Mouse (Mus musculus) limb, embryonic 10.5 days (tissue): ENCODE data around the gene Gm44503. TPM values are rescaled to one million over a fixed set of nuclear protein-coding genes. Genes with fewer than 3 reads are reported as not detected.

Experiments
- DNase-seq: peaks from one replicate; pipeline ENCODE4 v3.0.0-alpha.2; 2017; ENCODE audit warnings: low spot score
- H3K27ac ChIP-seq: fragments of 300-500 bp; sonication (generic); 2 replicates; pipeline ENCODE4 v1.5.1; 2016; ENCODE audit warnings: mild to moderate bottlenecking
- H3K27me3 ChIP-seq: fragments of 300-500 bp; sonication (generic); 2 replicates; pipeline ENCODE4 v1.6.1; 2016; ENCODE audit warnings: low read depth, mild to moderate bottlenecking; ENCODE audit not compliant: poor library complexity, severe bottlenecking
- H3K36me3 ChIP-seq: fragments of 300-500 bp; sonication (generic); 2 replicates; pipeline ENCODE4 v1.6.1; 2016; ENCODE audit warnings: mild to moderate bottlenecking, moderate library complexity
- H3K4me1 ChIP-seq: fragments of 300-500 bp; sonication (generic); 2 replicates; pipeline ENCODE4 v1.6.1; 2016
- H3K4me3 ChIP-seq: fragments of 300-500 bp; sonication (generic); 2 replicates; pipeline ENCODE4 v1.5.1; 2016; ENCODE audit warnings: mild to moderate bottlenecking, moderate library complexity
- H3K9me3 ChIP-seq: fragments of 300-500 bp; sonication (generic); replicated peaks from 2 replicates; pipeline ENCODE4 v1.6.1; 2016; ENCODE audit warnings: mild to moderate bottlenecking
- WGBS: fragments of 180-500 bp; shearing (Covaris S2); methylation state at CpG from one replicate; pipeline ENCODE4 v1.1.7; 2016; 5-methylcytosine and 5-hydroxymethylcytosine counted together
- polyA plus RNA-seq: library from polyadenylated mRNA; unstranded; fragments of >200 nt; fragmentation: Nextera tagmentation; extraction: Ambion mirVana; gene quantifications from 2 replicates; pipeline ENCODE4 v1.2.1, GENCODE M21; 2016

Gm44503 gene
- polyA plus RNA-seq, 1 experiment from 2014 or later, result not detected

DNA sequence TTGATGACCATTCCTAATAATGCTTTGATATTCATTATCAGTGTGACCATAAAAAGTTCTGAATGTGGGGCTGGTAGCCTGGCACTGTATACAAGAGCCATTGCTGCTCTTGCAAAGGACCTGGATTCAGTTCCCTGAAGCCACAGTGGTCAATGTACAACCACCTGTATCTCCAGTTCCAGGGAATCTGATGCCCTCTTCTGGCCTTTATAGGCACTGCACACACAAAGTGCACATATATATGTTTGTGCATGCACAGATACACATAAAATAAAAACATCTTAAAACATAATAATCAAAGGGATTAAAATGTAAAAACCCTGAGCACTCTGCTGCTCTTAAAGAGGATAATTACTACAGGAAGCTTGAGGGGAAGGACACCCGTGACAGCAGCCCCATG lies 11.6 kb upstream of the Gm44503 start:
- no peaks in the 10 kb centered on the region for H3K27me3 ChIP-seq
- WGBS, result 95% methylated on average over 1 of the region's 1 CpGs
- peaks cover 50% of the 10 kb centered on the region for H3K36me3 ChIP-seq
- no peak for DNase-seq
- H3K9me3 ChIP-seq, result 0 out of 2 replicates have a peak, but pooled peaks cover 2% of the 10 kb centered on the region
- H3K4me3 ChIP-seq, result no peak overlapping the region
- peaks cover 13% of the 10 kb centered on the region for H3K4me1 ChIP-seq
- no peak overlapping the region for H3K27ac ChIP-seq

DNA sequence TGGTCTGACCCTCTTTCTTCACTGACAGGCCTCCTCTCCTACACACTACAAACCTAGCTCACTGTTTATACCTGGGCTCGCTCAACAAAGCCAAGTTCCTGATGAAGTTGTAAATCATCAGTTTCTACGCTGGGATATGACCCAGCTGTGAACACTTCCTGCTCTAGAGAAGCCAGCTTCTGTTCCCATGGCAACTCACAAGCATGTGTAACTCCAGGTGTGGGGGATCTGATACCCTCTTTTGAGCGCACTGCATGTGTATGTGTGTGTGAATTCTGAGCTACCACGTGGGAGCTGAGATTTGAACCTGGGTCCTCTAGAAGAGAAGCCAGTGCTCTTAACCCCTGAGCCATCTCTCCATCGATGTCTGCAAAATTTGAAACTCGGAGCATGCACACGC lies 9.1 kb upstream of the Gm44503 start:
- peaks cover 13% of the 10 kb centered on the region for H3K4me1 ChIP-seq
- peak; percentile 38 for DNase-seq
- no peak overlapping the region for H3K27ac ChIP-seq
- 65% methylated on average over 7 of the region's 7 CpGs for WGBS
- no peak overlapping the region for H3K4me3 ChIP-seq
- 0 out of 2 replicates have a peak, but pooled peaks cover 2% of the 10 kb centered on the region for H3K9me3 ChIP-seq
- peaks cover 30% of the 10 kb centered on the region for H3K36me3 ChIP-seq
- H3K27me3 ChIP-seq, result no peaks in the 10 kb centered on the region

GRCm38 (mm10) chr9:72954746-72955145 lies 3.9 kb upstream of the Gm44503 start:
- no peaks in the 10 kb centered on the region for H3K36me3 ChIP-seq
- DNase-seq, result peak; percentile 42

GRCm38 (mm10) chr9:72955546-72955945 lies 3.1 kb upstream of the Gm44503 start:
- peaks cover 14% of the 10 kb centered on the region for H3K4me1 ChIP-seq
- H3K36me3 ChIP-seq, result no peaks in the 10 kb centered on the region
- 20% methylated on average over 1 of the region's 1 CpGs for WGBS
- peak; percentile 65 for DNase-seq
- no peaks in the 10 kb centered on the region for H3K27me3 ChIP-seq
- no peaks in the 10 kb centered on the region for H3K9me3 ChIP-seq
- H3K4me3 ChIP-seq, result no peak overlapping the region
- H3K27ac ChIP-seq, result no peak overlapping the region

More at GRCm38 (mm10) chr9:72954746-72955145, 3.9 kb upstream of the Gm44503 start:
- H3K27me3 ChIP-seq, result no peaks in the 10 kb centered on the region
- H3K27ac ChIP-seq, result no peak overlapping the region
- H3K9me3 ChIP-seq, result no peaks in the 10 kb centered on the region
- H3K4me3 ChIP-seq, result no peak overlapping the region
- H3K4me1 ChIP-seq, result peaks cover 17% of the 10 kb centered on the region
- WGBS, result 43% methylated on average over 2 of the region's 2 CpGs

DNA sequence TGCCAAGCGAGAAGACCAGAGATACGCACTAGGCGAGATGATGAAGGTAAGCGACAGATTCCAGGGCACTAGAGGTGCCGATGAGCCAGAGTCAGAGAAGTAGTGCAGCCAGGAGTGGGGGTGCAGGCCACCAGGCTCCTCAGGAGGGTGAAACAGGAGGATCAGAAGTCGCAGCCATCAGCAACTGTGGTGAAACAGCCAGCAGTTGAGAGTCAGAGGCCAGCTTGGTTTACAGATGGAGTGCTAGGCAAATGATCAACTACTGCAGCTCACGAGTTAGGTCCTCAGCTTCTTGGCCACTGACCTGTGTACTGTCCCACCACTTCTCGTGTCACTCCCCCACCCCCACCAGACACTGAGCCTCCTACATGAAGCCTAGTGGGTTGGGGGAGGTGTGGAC lies 2.7 kb downstream of the Gm44503 start:
- WGBS, result 77% methylated on average over 8 of the region's 8 CpGs
- H3K36me3 ChIP-seq, result no peaks in the 10 kb centered on the region
- H3K9me3 ChIP-seq, result no peaks in the 10 kb centered on the region
- H3K4me1 ChIP-seq, result peaks cover 14% of the 10 kb centered on the region
- no peak overlapping the region for H3K27ac ChIP-seq
- DNase-seq, result no peak
- H3K4me3 ChIP-seq, result no peak overlapping the region
- no peaks in the 10 kb centered on the region for H3K27me3 ChIP-seq

DNA sequence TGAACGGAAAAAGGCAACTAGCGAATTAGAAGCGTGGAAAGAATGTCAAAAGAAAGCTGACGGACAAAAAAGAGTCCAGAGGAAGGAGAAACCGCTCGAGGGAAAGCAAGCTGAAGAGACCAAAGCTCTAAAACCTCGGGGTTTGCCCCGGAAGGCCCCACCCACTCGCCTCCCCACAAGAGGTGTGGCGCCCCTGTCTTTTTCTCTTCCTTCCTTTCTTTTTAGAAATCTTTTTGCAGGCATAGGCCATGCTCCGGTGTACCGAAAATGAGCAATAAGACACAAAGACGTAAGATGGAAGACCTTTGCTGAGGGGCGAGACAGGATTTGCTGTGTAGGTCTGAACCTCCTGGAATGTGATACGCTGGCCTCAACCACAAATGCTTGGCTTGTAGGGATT lies 3.3 kb downstream of the Gm44503 start:
- peaks cover 14% of the 10 kb centered on the region for H3K4me1 ChIP-seq
- no peaks in the 10 kb centered on the region for H3K27me3 ChIP-seq
- no peaks in the 10 kb centered on the region for H3K36me3 ChIP-seq
- WGBS, result 78% methylated on average over 15 of the region's 15 CpGs
- H3K9me3 ChIP-seq, result no peaks in the 10 kb centered on the region
- DNase-seq, result no peak
- H3K4me3 ChIP-seq, result no peak overlapping the region
- H3K27ac ChIP-seq, result no peak overlapping the region

DNA sequence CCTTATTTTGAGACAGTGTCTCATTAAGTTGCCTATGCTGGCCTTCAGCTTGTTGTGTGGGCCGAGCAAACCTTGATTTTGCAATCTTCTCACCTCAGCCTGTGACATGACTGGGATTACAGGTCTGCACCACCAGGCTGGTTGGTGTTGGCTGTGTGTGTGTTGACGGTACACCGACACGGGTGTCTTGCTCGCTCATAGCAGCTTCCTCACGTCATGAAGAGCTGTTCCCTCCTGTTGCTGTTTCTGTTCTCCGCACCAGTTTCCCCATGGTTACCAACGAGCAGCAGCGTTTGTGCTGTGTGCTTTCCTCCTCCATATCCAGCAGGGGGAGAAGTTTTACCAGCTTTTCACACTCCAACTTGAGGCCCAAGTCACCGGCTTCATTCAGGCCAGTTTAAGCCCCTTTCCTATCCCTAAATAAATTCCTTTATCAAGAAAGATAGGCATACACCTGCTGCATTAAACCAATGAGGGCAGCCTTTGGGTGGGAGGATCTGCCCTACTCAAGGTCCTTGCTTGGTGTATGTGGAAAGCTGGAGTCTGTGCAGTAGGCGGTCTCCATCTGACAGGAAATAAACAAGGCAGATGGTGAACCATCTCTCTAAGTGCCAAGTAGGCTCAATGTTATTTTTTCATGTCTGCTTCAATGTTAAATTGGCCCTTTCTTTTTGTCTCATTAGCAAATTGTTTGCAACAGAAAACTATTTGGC lies 9.9 kb downstream of the Gm44503 start:
- Histone ChIP-seq H3K4me1 (no peaks in the 10 kb centered on the region), H3K36me3 (no peaks in the 10 kb centered on the region), H3K4me3 (no peak overlapping the region), H3K27me3 (no peaks in the 10 kb centered on the region), H3K27ac (no peak overlapping the region), H3K9me3 (no peaks in the 10 kb centered on the region)
- 37% methylated on average over 11 of the region's 11 CpGs for WGBS
- no peak for DNase-seq

- Histone ChIP-seq H3K27ac (no peak overlapping the region), H3K9me3 (no peaks in the 10 kb centered on the region), H3K4me3 (no peak overlapping the region), H3K4me1 (no peaks in the 10 kb centered on the region), H3K27me3 (no peaks in the 10 kb centered on the region), H3K36me3 (no peaks in the 10 kb centered on the region)
- DNase-seq, result no peak
- WGBS, result 71% methylated on average over 7 of the region's 7 CpGs
Measured at GRCm38 (mm10) chr9:72969874-72970273, 11.2 kb downstream of the Gm44503 start.

DNA sequence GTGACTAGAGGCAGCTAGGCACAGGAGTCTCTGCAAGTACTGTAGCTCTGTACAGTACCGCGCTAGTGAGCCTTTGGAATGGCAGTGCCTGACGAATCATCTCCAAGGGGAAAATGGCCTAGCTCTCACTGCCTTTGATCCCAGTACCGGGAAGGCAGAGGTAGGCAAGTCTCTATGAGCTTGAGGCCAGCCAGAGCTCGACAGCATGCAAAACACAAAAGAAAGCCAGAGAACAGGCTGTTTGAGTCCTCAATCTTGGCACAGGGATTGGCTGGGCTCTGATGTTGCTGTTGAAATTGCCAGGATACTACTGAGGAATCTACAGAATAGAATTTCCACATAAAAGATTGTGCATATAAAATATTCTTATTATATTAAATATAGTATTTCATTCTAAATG lies 13.8 kb downstream of the Gm44503 start:
- Histone ChIP-seq H3K27me3 (no peaks in the 10 kb centered on the region), H3K9me3 (no peaks in the 10 kb centered on the region), H3K27ac (no peak overlapping the region), H3K36me3 (no peaks in the 10 kb centered on the region), H3K4me3 (no peak overlapping the region), H3K4me1 (no peaks in the 10 kb centered on the region)
- 85% methylated on average over 5 of the region's 5 CpGs for WGBS
- no peak for DNase-seq

DNA sequence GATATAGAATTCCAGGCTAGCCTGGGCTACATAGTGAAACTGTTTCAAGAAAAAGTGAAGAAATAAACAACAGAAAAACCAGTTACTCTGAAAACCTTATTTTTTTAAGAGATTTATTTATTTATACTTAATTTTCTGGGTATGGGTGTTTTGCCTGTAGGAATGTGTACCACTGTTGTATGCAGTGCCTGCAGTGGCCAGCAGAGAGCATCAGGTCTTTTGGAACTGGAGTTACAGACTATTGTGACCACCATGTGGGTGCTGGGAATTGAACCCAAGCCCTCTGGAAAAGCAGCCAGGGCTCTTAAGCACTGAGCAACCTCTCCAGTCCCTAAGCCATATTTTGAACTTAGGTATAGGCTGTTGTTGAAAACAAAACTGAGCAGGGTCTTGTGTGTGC lies 14.3 kb downstream of the Gm44503 start:
- no peaks in the 10 kb centered on the region for H3K36me3 ChIP-seq
- H3K27me3 ChIP-seq, result no peaks in the 10 kb centered on the region
- no peak overlapping the region for H3K4me3 ChIP-seq
- no peaks in the 10 kb centered on the region for H3K4me1 ChIP-seq
- no peaks in the 10 kb centered on the region for H3K9me3 ChIP-seq
- no peak for DNase-seq
- no peak overlapping the region for H3K27ac ChIP-seq

DNA sequence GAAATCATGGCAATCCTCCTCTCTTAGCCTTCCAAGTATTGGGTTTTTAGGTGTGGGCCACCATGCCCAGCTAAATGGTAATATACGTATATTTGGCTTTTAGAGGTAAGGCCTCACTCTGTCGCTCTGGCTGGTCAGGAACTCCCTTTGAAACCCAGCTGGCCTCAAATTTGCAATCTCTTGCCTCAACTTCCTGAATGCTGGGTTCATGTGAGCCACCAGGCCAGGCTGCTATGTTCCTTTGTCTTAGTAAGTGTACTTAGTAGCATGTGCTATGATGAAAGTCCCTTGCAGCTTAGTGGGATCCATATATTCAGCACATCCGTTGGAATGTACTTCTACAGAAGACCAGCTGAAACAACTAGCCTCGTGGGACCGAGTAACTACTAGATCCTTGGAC lies 16.1 kb downstream of the Gm44503 start:
- no peak overlapping the region for H3K4me3 ChIP-seq
- no peak overlapping the region for H3K27ac ChIP-seq
- no peaks in the 10 kb centered on the region for H3K9me3 ChIP-seq
- H3K27me3 ChIP-seq, result no peaks in the 10 kb centered on the region
- H3K36me3 ChIP-seq, result no peaks in the 10 kb centered on the region
- 90% methylated on average over 5 of the region's 5 CpGs for WGBS
- no peaks in the 10 kb centered on the region for H3K4me1 ChIP-seq
- DNase-seq, result no peak

DNA sequence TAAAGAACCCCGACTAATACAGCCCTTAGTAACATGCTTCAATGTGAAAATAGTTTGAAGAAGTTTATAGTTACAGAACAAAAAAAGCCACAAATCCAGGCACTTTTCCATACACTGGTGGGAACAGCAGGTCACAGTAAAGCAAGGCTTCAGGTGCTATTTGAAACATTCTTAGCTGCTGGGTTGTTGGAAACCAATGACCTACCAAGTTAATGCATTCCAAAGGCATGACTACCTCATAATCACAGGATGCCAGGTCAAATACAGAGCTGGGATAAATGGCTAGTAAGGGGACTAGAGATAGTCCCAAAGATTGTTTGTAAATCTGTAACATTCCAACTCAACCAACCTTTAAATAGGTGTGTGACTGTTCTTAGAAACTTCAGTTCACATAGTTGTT lies 16.6 kb downstream of the Gm44503 start:
- Histone ChIP-seq H3K4me3 (no peak overlapping the region), H3K36me3 (no peaks in the 10 kb centered on the region), H3K27me3 (no peaks in the 10 kb centered on the region), H3K4me1 (no peaks in the 10 kb centered on the region), H3K9me3 (no peaks in the 10 kb centered on the region), H3K27ac (no peak overlapping the region)
- 97% methylated on average over 1 of the region's 1 CpGs for WGBS
- no peak for DNase-seq

GRCm38 (mm10) chr9:72983066-72983465 lies 24.4 kb downstream of the Gm44503 start:
- Histone ChIP-seq H3K27me3 (peaks cover 6% of the 10 kb centered on the region; the same call in 1 of the 2 replicates), H3K4me1 (peaks cover 15% of the 10 kb centered on the region), H3K9me3 (no peaks in the 10 kb centered on the region), H3K36me3 (no peaks in the 10 kb centered on the region), H3K27ac (no peak overlapping the region), H3K4me3 (no peak overlapping the region)
- 69% methylated on average over 2 of the region's 2 CpGs for WGBS
- no peak for DNase-seq
